Mouse (Mus musculus) c-Kit-positive CD71-positive TER-119-positive erythroid progenitor cells, embryonic 14.5 days (primary cell): ENCODE data around the gene Tmem184b.

Experiments used
- DNase-seq: peaks from one replicate; pipeline ENCODE4 v3.0.0-alpha.2; 2013; ENCODE audit warnings: low spot score

The Tmem184b gene

DNA sequence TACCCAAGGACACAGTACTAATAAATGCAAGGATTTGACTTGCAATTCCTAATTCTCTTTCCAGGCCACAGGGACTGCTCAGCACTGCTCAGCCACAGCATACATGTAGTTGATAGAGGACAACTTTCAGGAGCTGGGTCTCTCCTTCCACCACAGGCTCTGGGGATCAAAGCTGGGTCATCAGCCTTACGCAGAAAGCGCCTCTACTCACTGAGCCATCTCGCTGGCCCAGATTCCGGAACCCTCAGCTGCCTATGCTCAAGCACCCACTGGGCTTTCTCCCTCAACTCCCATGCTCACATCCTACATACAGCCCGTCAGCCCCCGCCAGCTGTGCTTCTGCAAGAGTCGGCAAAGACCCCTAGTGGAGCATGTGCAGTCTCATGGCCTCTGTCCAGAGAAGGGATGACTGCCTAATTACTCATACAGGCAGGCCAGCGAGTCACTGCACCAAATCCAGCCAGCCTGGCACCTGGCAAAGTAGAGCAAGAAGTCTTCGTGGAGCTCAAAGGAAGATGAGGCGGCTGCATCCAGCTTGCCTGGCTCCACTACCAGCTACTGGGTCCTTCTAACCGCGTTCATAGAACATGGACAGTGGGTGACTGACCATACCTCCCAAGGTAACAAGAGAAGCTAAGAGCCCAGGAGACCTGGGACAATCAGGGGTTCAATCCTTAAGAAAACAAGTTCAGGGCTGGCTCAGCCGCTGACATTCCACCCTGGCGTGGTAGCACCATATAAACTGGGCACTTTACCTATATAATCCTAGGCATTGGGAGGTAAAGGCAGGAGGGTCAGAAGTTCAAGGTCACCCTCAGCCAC, 3.9 kb downstream of the Tmem184b start:
- no peak for DNase-seq

DNA sequence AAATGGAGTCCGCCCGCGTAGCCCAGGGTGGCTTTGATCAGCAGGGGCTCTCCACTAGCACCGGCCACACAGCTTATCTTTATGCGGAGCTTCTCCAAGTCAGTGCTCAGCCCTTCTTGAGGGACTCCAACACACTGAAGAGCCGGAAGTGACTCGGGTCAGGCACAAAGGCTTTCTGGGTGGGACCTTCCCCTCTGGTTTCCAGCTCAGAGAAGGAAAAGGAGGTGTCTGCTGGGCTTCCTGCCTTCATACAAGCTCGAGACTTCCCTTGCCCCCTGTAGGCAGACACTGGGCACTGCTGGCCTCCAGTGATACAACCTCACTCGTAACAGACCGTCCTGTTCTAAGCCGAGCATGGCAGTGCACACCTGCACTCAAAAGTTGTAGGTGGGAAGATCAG, 6.6 kb downstream of the Tmem184b start:
- peak; percentile 39 for DNase-seq

- no peak for DNase-seq
Observed at GRCm38 (mm10) chr15:79395281-79395680, 8.1 kb downstream of the Tmem184b start.

DNA sequence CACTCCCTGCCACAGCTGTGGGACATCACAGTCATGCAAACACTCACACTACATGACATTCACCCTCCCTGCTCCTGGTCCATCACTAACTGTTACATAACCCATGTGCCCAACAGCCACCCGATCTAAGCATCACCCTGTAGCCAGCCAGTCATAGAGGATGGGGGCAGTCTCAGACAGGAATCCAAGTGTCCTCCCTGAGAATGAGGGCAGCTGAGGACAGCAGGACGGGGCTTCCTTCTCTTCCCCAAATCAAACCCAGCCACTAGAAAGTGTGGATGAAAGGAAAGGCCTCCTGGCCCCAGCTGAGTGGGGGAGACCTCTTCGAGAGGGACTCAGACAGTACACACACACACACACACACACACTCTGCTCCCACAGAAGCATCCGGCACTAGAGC, 8.5 kb downstream of the Tmem184b start:
- DNase-seq, result no peak

- no peak for DNase-seq
Observed at GRCm38 (mm10) chr15:79393101-79393500, 10.3 kb downstream of the Tmem184b start.

DNA sequence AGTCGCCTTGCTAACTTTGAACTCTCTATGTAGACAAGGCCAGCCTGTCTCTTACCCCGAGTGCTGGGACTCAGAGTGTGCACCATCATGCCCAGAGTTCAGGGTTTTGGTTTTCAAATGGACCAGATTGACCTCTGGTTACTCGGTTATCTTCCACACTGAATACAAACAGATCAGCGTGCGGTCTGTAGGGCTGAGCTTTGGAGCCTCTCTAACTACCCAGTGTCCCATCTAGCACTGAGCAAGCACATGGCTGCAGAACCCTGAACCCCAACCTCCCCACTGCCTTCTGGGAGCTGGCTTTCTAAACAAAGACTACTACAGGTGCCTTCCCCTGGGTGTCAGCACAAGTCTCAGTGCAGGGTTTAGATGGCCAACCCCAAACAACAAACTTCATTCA, 10.8 kb downstream of the Tmem184b start:
- DNase-seq, result no peak

- no peak for DNase-seq
Observed at GRCm38 (mm10) chr15:79391447-79392093, 11.8 kb downstream of the Tmem184b start.

DNA sequence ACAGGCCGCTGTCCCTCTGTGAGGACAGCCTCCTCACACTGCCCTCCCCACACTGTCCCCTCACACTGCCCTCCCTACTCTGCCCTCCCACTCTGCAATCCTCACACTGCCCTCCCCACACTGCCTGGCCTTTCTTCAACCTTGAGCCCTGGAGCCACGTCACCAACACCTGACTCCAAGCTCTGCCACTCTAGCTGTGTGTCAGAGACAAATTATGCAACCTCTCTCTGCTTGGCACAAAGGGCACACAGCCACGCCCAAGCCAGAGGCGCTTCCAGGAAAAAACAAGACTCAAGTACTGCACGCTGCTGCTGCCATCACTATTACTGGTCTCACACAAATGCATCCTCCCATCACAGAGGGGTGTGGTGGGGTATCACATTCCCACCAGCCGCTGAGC, 12.9 kb downstream of the Tmem184b start:
- no peak for DNase-seq

DNA sequence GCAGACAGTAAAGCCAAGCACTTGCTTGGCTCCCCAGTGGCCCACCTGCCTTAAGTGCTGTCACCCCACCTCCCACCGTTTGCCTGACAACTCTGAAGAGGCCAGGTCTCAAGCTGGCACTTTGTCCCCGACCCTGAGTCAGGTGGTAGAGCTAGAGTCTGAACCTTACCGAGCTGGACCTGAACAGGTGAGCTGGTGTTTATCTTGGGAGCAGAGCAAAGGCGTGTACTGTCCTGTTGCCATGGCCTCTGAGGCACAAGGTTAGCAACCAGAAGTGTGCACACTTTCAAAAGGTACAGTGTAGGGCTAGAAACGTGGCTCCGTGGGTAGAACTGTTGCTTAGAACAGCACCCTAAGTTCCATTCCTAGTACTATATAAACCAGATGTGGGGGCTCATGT, 15.2 kb downstream of the Tmem184b start:
- no peak for DNase-seq

DNA sequence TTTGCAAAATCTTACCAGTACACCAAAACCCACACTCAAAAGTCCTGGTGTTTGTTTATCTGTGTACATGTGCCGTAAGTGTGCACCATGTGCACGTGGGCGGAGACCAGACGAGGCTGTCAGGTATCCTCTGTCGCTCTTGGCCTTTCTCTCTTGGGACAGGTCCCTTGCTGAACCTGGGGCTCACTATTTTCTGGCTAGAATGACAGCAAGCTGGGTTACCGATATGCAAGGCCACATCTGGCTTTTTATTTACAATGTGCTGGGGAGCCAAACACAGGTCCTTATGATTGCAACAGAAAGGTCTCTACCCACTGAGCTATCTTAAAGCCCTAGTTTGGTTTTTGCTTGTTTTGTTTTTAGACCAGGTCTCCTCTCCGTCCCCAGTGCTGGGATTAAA, 15.8 kb downstream of the Tmem184b start:
- DNase-seq, result no peak

DNA sequence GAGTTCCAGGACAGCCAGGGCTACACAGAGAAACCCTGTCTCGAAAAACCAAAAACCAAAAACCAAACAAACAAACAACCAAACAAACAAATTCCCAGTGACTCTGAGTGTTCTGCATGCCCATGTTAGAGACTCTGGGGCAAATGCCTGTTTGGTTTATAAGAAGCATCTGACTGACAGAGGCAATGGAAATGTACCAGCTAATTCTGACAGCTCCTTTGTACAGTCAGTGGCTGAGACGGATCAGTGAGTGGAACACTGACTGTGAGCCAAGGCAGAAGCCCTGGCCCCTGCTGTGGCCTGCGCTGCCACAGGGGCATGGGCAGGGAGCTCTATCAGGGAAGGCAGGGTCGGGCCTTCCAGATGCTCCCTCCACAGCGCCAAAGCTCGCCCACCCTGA, 16.3 kb downstream of the Tmem184b start:
- DNase-seq, result no peak

DNA sequence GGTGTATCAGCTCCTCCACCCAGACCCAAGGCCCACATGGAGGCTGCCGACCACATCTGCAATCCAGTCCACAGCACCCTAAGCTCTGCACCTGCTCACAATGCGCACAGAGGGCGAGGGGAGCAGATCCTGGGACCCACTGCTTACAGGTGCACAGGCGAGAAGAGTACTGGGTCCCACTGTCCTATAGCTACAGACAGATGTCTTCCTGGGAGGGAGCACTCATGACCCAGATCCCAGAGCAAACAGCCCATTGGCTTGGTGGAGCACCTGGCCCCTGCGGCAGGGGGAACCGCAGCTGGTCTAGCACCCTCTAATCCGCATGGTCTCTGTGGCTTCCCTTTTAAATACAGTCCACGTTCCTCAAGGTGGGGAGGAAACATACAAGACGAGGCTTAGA, 21.7 kb downstream of the Tmem184b start:
- DNase-seq, result no peak

- peak; percentile 56 for DNase-seq
Observed at GRCm38 (mm10) chr15:79380468-79381444, 22.6 kb downstream of the Tmem184b start.

DNA sequence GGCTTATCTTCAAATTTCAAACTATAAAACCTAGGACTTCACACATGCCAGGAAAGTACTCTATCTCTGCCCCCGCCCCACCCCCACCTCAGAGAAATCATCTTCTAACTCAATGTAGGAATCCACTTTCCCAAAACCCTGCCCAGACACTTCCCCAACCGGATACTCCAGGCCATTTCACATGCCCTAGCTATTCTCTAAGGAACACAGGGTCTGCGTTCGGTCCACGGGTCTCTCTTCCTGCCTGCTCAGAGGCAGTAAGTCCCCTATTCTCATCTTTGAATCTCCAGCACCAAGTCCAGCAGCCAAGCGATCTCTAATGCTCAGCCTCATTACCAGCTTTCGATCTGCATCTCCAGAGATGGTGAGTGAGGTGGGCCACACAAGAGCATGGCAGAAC, 23.7 kb downstream of the Tmem184b start:
- no peak for DNase-seq

DNA sequence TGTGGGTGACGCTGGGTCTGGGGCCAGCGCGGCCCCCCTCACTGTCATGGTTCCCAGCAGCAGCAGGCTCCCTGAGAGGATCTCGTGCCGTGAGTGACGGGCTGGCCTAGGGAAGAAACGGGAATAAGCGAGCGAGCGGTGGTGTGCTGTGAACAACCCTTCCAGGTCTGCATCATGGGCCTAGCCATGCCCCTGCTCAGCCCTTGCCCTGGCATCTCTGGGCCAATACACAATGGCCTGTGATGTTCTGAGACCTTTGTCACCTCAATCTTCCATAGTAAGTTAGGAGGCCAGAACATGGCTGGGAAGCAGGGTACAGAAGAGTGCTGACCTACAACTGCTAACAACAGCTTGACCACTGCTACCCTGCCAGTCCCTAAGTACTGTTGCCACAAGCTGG, 24.8 kb downstream of the Tmem184b start:
- no peak for DNase-seq

GRCm38 (mm10) chr15:79377681-79378080, 25.7 kb downstream of the Tmem184b start:
- DNase-seq, result no peak

GRCm38 (mm10) chr15:79374760-79375159, 28.6 kb downstream of the Tmem184b start:
- no peak for DNase-seq

DNA sequence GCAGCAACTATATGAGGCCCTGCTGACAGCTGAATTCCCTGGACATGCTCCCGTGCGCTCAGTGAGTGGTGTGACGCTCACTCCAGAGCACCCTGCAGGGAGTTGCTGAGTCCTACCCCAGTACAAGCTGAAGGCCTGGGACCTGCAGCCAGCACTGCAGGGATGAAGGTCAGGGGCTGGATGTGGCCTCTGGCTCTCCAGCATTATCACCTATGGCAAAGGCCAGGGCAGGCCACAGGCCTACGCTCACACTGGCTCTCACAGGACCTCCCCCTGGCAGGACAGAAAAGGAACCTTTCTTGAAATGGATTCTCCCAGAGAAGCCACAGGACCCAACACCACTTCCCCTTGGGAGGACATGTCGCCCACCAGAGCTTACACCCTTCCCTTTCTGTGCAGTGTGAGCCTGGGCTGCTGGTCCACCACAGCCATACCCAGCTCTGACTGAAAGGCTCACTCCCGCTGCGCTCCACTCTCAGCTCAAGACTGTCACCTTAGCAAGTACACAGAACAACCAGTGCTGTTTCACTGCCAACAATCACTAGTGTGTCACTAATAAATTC, 33.0 kb downstream of the Tmem184b start:
- no peak for DNase-seq

- DNase-seq, result no peak
Observed at GRCm38 (mm10) chr15:79369452-79370280, 33.7 kb downstream of the Tmem184b start.

GRCm38 (mm10) chr15:79368861-79369440, 34.4 kb downstream of the Tmem184b start:
- no peak for DNase-seq

DNA sequence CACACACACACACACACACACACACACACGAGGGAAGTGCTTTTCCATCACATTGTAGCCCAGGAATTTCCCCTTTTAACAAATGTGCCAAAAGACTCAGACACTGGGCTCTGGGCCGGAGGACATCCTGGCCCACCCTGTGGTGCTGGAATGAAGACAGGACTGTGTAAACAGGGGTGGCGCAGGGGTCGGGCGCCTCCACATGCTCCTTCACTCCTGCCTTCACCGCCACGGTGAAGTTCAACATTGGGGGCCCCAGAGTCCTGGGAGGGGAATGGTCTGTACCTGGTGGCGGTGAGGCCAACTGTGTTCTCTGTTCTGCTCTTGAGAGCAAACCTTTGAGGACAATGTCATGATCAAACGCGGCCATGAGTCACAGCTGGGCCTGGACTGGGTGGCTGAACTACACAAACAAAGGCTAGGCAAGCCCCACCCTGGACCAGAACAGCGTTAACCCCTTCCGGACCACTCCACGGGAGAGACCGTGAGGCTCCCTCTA, 35.0 kb downstream of the Tmem184b start:
- DNase-seq, result no peak
